Mouse (Mus musculus): ENCODE data around the gene Rer1.

The Rer1 gene

GRCm38 (mm10) chr4:155075137-155075536, 11.0 kb downstream of the Rer1 start:
- DNase-seq (ENCODE audit: extremely low spot score): no peak

- DNase-seq (ENCODE audit: extremely low spot score): no peak
Measured at GRCm38 (mm10) chr4:155074418-155074817, 11.8 kb downstream of the Rer1 start.

GRCm38 (mm10) chr4:155070921-155071320, 15.3 kb downstream of the Rer1 start:
- DNase-seq (ENCODE audit: extremely low spot score): no peak

- no peak for DNase-seq (ENCODE audit: extremely low spot score)
Measured at GRCm38 (mm10) chr4:155070199-155070598, 16.0 kb downstream of the Rer1 start.

GRCm38 (mm10) chr4:155069191-155069590, 17.0 kb downstream of the Rer1 start:
- DNase-seq (ENCODE audit: extremely low spot score): no peak

- no peak for DNase-seq (ENCODE audit: extremely low spot score)
Measured at GRCm38 (mm10) chr4:155068357-155068972, 17.7 kb downstream of the Rer1 start.

- peak; percentile 100 for DNase-seq (ENCODE audit: extremely low spot score)
Measured at GRCm38 (mm10) chr4:155066834-155067522, 19.2 kb downstream of the Rer1 start, which contains the start of gene Pex10. Gene Pex10, plus strand, starts transcription at chr4:155067016.

- DNase-seq (ENCODE audit: extremely low spot score): peak; percentile 92
Measured at GRCm38 (mm10) chr4:155065970-155066833, 20.0 kb downstream of the Rer1 start.

- DNase-seq (ENCODE audit: extremely low spot score): no peak
Measured at GRCm38 (mm10) chr4:155064474-155064873, 21.7 kb downstream of the Rer1 start.

- no peak for DNase-seq (ENCODE audit: extremely low spot score)
Measured at GRCm38 (mm10) chr4:155063895-155064294, 22.3 kb downstream of the Rer1 start.

GRCm38 (mm10) chr4:155058325-155058724, 27.9 kb downstream of the Rer1 start:
- DNase-seq (ENCODE audit: extremely low spot score): no peak

GRCm38 (mm10) chr4:155056724-155057123, 29.5 kb downstream of the Rer1 start, which contains the start of gene Plch2:
Gene Plch2, minus strand, starts transcription at chr4:155056784.
- DNase-seq (ENCODE audit: extremely low spot score): no peak

GRCm38 (mm10) chr4:155050116-155050515, 36.1 kb downstream of the Rer1 start:
- DNase-seq (ENCODE audit: extremely low spot score): no peak

- DNase-seq (ENCODE audit: extremely low spot score): no peak
Measured at GRCm38 (mm10) chr4:155046636-155047035, 39.5 kb downstream of the Rer1 start.

GRCm38 (mm10) chr4:155043289-155043625, 42.9 kb downstream of the Rer1 start:
- no peak for DNase-seq (ENCODE audit: extremely low spot score)

- no peak for DNase-seq (ENCODE audit: extremely low spot score)
Measured at GRCm38 (mm10) chr4:155042606-155043288, 43.4 kb downstream of the Rer1 start.

GRCm38 (mm10) chr4:155040696-155041095, 45.5 kb downstream of the Rer1 start:
- DNase-seq (ENCODE audit: extremely low spot score): no peak

- DNase-seq (ENCODE audit: extremely low spot score): no peak
Measured at GRCm38 (mm10) chr4:155040197-155040596, 46.0 kb downstream of the Rer1 start.

GRCm38 (mm10) chr4:155034787-155035186, 51.4 kb downstream of the Rer1 start:
- DNase-seq (ENCODE audit: extremely low spot score): no peak

- no peak for DNase-seq (ENCODE audit: extremely low spot score)
Measured at GRCm38 (mm10) chr4:155034202-155034601, 52.0 kb downstream of the Rer1 start.

- no peak for DNase-seq (ENCODE audit: extremely low spot score)
Measured at GRCm38 (mm10) chr4:155033115-155033514, 53.1 kb downstream of the Rer1 start.
